Mouse (Mus musculus) central nervous system, embryonic 11.5 days (tissue): Measurements from ENCODE around the gene Gm10142. TPM values are rescaled to one million over a fixed set of nuclear protein-coding genes. Genes with fewer than 3 reads are reported as not detected.

Experiments used
- polyA plus RNA-seq: library from polyadenylated mRNA; depleted of rRNA; stranded (reverse); fragments of >200 nt; gene quantifications from 2 replicates; pipeline ENCODE4 v1.2.3, GENCODE M21; 2012; rRNA removed

Gene Gm10142
- not detected in 2 replicates for polyA plus RNA-seq

GRCm38 (mm10) chr10:77715507-77715906, at the start of gene Gm10142:
Gm10142 (plus strand) TSS chr10:77715807.

GRCm38 (mm10) chr10:77685895-77686664, 29.5 kb upstream of the Gm10142 start, which contains the start of gene Tspear:
Tspear (plus strand) TSS chr10:77686569.

GRCm38 (mm10) chr10:77690356-77690807, 25.2 kb upstream of the Gm10142 start, which contains the start of gene Gm19402:
Gm19402 (minus strand) TSS chr10:77690757.

GRCm38 (mm10) chr10:77697133-77697532, 18.5 kb upstream of the Gm10142 start, which contains the start of gene Gm9508:
Gm9508 (minus strand) TSS chr10:77697233.

GRCm38 (mm10) chr10:77706326-77706725, 9.3 kb upstream of the Gm10142 start, which contains the start of gene Gm10272:
Gm10272 (plus strand) TSS chr10:77706626.

GRCm38 (mm10) chr10:77711157-77711556, 4.5 kb upstream of the Gm10142 start, which contains the start of gene Gm10024:
Gm10024 (plus strand) TSS chr10:77711457.

GRCm38 (mm10) chr10:77720299-77720698, 4.7 kb downstream of the Gm10142 start, which contains the start of gene Krtap12-1:
Krtap12-1 (plus strand) TSS chr10:77720599.

GRCm38 (mm10) chr10:77726186-77726585, 10.6 kb downstream of the Gm10142 start, which contains the start of gene Gm10100:
Gm10100 (plus strand) TSS chr10:77726486.

GRCm38 (mm10) chr10:77741924-77742688, 26.5 kb downstream of the Gm10142 start, which contains the start of gene Gm18596:
Gm18596 (minus strand) TSS chr10:77742638.

GRCm38 (mm10) chr10:77751254-77751653, 35.6 kb downstream of the Gm10142 start, which contains the start of gene Gm9736:
Gm9736 (minus strand) TSS chr10:77751354.

GRCm38 (mm10) chr10:77759582-77759981, 44.0 kb downstream of the Gm10142 start, which contains the start of gene Gm3233:
Gm3233 (minus strand) TSS chr10:77759682.

Other genes starting within 250 kb of the Gm10142 start
- 35.5 and 67.5 TPM in 2 replicates for gene Fam207a, start 200.0 kb upstream of the Gm10142 start, polyA plus RNA-seq
- 1.3 and 1.8 TPM in 2 replicates for gene Itgb2, start 185.6 kb upstream of the Gm10142 start, polyA plus RNA-seq
- 66.2 and 75.4 TPM in 2 replicates for gene Pttg1ip, start 134.1 kb upstream of the Gm10142 start, polyA plus RNA-seq
- gene Sumo3, start 109.7 kb upstream of the Gm10142 start, polyA plus RNA-seq: 343 and 431 TPM in 2 replicates
- gene Gm49325, start 109.6 kb upstream of the Gm10142 start, polyA plus RNA-seq: 75.0 and 115 TPM in 2 replicates
- 58.8 and 134 TPM in 2 replicates for gene Ube2g2, start 93.5 kb upstream of the Gm10142 start, polyA plus RNA-seq
- gene Tspear, start 29.2 kb upstream of the Gm10142 start, polyA plus RNA-seq: 0.92 and 1.3 TPM in 2 replicates
- gene Gm19402, start 25.1 kb upstream of the Gm10142 start, polyA plus RNA-seq: not detected in 2 replicates
- gene Gm9508, start 18.6 kb upstream of the Gm10142 start, polyA plus RNA-seq: not detected in 2 replicates
- gene Gm10272, start 9.2 kb upstream of the Gm10142 start, polyA plus RNA-seq: not detected in 2 replicates
- gene Gm10024, start 4.3 kb upstream of the Gm10142 start, polyA plus RNA-seq: not detected in 2 replicates
- not detected in 2 replicates for gene Krtap12-1, start 4.8 kb downstream of the Gm10142 start, polyA plus RNA-seq
- not detected in 2 replicates for gene Gm10100, start 10.7 kb downstream of the Gm10142 start, polyA plus RNA-seq
- not detected in 2 replicates for gene Gm18596, start 26.8 kb downstream of the Gm10142 start, polyA plus RNA-seq
- not detected in 2 replicates for gene Gm9736, start 35.5 kb downstream of the Gm10142 start, polyA plus RNA-seq
- not detected in 2 replicates for gene Gm3233, start 43.9 kb downstream of the Gm10142 start, polyA plus RNA-seq
- gene Gm3238, start 55.5 kb downstream of the Gm10142 start, polyA plus RNA-seq: not detected in 2 replicates
- not detected in 2 replicates for gene Gm7138, start 61.1 kb downstream of the Gm10142 start, polyA plus RNA-seq
- gene Gm3250, start 66.7 kb downstream of the Gm10142 start, polyA plus RNA-seq: not detected in 2 replicates
- not detected in 2 replicates for gene Gm7137, start 72.4 kb downstream of the Gm10142 start, polyA plus RNA-seq
- not detected in 2 replicates for gene Gm9639, start 79.3 kb downstream of the Gm10142 start, polyA plus RNA-seq
- not detected in 2 replicates for gene Gm19668, start 83.3 kb downstream of the Gm10142 start, polyA plus RNA-seq
- 0.08 TPM in 1 of 2 replicates, not detected in the other for gene Gm9507, start 96.0 kb downstream of the Gm10142 start, polyA plus RNA-seq
- not detected in 2 replicates for gene Gm2696, start 98.9 kb downstream of the Gm10142 start, polyA plus RNA-seq
- gene Krtap10-4, start 111.3 kb downstream of the Gm10142 start, polyA plus RNA-seq: not detected in 2 replicates
- gene Krtap10-10, start 120.1 kb downstream of the Gm10142 start, polyA plus RNA-seq: not detected in 2 replicates
- gene Gm36176, start 131.0 kb downstream of the Gm10142 start, polyA plus RNA-seq: not detected in 2 replicates
- 0.06 TPM in 1 of 2 replicates, not detected in the other for gene Gm10318, start 137.1 kb downstream of the Gm10142 start, polyA plus RNA-seq
- not detected in 2 replicates for gene Gm3285, start 146.2 kb downstream of the Gm10142 start, polyA plus RNA-seq
- 2.4 and 3.4 TPM in 2 replicates for gene Lrrc3, start 186.7 kb downstream of the Gm10142 start, polyA plus RNA-seq